Mouse (Mus musculus) small intestine, adult 2 months (tissue): Measurements from ENCODE around the gene Cpa1. TPM values are rescaled to one million over a fixed set of nuclear protein-coding genes. Genes with fewer than 3 reads are reported as not detected.

Experiments used
- H3K27ac ChIP-seq: fragments of 200-500 bp; 2 replicates; pipeline ENCODE4 v1.5.1; 2012; ENCODE audit warnings: low read depth, low read length, control low read depth, inconsistent platforms; ENCODE audit not compliant: insufficient read depth
- H3K27me3 ChIP-seq: fragments of 200-500 bp; 2 replicates; pipeline ENCODE4 v1.6.1; 2012; ENCODE audit warnings: mild to moderate bottlenecking, moderate library complexity, low read length, inconsistent platforms; ENCODE audit not compliant: control insufficient read depth, insufficient read depth
- H3K36me3 ChIP-seq: fragments of 200-500 bp; 2 replicates; pipeline ENCODE4 v1.6.1; 2012; ENCODE audit warnings: mild to moderate bottlenecking, low read length, control low read depth, inconsistent platforms; ENCODE audit not compliant: control insufficient read depth, insufficient read depth
- H3K4me1 ChIP-seq: fragments of 200-500 bp; 2 replicates; pipeline ENCODE4 v1.6.1; 2012; ENCODE audit warnings: low read length, inconsistent platforms, mixed read lengths; ENCODE audit not compliant: control insufficient read depth, insufficient read depth, insufficient read length
- H3K4me3 ChIP-seq: fragments of 200-500 bp; 2 replicates; pipeline ENCODE4 v1.5.1; 2012; ENCODE audit warnings: low read depth, mild to moderate bottlenecking, control low read depth, inconsistent platforms, low read length, moderate library complexity
- CTCF ChIP-seq: fragments of 200-500 bp; IDR thresholded peaks from 2 replicates; pipeline ENCODE4 v1.5.1; 2012; ENCODE audit warnings: low read depth, mild to moderate bottlenecking, control low read depth, inconsistent platforms, low read length, moderate library complexity, mixed read lengths; ENCODE audit not compliant: insufficient replicate concordance, insufficient read length; ENCODE audit errors: extremely low read depth
- POLR2A ChIP-seq: fragments of 200-500 bp; IDR thresholded peaks from 2 replicates; pipeline ENCODE4 v1.6.1; 2012; ENCODE audit warnings: low read depth, mild to moderate bottlenecking, control low read depth, inconsistent platforms, low read length, moderate library complexity
- WGBS: fragments of 180-500 bp; shearing (Covaris S2); methylation state at CpG from one replicate; pipeline ENCODE4 v1.1.7; 2018; 5-methylcytosine and 5-hydroxymethylcytosine counted together
- polyA plus RNA-seq: library from polyadenylated mRNA; depleted of rRNA; stranded (reverse); fragments of >200 nt; gene quantifications from 2 replicates; pipeline ENCODE4 v1.2.3, GENCODE M21; 2012

Cpa1 gene
- polyA plus RNA-seq, 1 experiment = 10.6 TPM

DNA sequence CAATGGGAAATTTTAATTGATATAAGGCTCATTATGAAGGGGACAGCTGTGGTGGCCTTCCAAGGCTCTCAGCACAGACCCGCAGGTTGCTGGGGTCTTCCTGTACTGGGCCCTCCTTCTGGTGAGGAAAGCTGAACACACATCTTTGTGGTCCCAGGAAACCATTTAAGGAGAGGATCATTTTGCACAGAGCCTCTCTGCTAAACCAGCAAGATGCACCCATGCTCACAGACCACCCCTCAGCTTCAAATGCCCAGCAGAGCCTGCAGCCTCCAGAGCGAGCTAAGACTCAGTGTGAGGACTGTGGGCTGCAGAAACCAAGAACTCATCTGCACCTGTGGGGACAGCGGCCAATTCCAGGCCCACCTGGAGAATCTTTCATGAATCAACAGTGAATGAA lies 15.9 kb downstream of the Cpa1 start:
- TF ChIP-seq CTCF = no peak
- TF ChIP-seq POLR2A = no peak
- Histone ChIP-seq H3K27me3 (no peaks in the 10 kb centered on the region), H3K4me3 (no peak overlapping the region), H3K4me1 (no peaks in the 10 kb centered on the region), H3K27ac (no peak overlapping the region), H3K36me3 (peaks cover 1% of the 10 kb centered on the region; the same call in 1 of the 2 replicates)
- 93% methylated on average over 3 of the region's 3 CpGs for WGBS

GRCm38 (mm10) chr6:30657279-30657678 lies 18.3 kb downstream of the Cpa1 start:
- Histone ChIP-seq H3K36me3 (peaks cover 1% of the 10 kb centered on the region; the same call in 1 of the 2 replicates), H3K4me1 (no peaks in the 10 kb centered on the region), H3K4me3 (no peak overlapping the region), H3K27ac (no peak overlapping the region), H3K27me3 (no peaks in the 10 kb centered on the region)
- no peak for TF ChIP-seq POLR2A
- no peak for TF ChIP-seq CTCF
- 91% methylated on average over 12 of the region's 12 CpGs for WGBS

GRCm38 (mm10) chr6:30658619-30659018 lies 19.6 kb downstream of the Cpa1 start:
- H3K36me3 ChIP-seq = peaks cover 1% of the 10 kb centered on the region; the same call in 1 of the 2 replicates
- no peak overlapping the region for H3K4me3 ChIP-seq
- TF ChIP-seq CTCF (no peak), POLR2A (no peak)
- H3K27ac ChIP-seq = no peak overlapping the region
- no peaks in the 10 kb centered on the region for H3K4me1 ChIP-seq
- H3K27me3 ChIP-seq = no peaks in the 10 kb centered on the region
- WGBS = 81% methylated on average over 9 of the region's 9 CpGs

DNA sequence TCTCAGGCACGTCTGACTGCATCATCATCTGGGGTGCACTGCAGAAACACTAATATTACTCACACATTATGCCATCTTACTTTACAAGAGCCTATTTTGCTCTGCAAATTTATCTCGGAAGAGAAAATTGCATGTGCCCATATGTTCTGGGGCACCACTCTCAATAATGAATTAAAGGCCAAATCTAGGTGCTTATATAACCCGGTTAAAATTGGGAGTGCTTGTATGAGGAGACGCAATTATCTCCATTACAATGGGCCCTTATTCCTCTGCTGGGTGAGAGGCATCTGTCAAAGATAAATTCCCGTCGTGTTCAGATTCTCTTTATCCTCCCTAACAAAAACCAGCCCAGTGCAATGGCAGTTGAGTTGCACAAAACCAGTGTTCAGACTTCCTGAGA lies 25.8 kb downstream of the Cpa1 start:
- H3K27me3 ChIP-seq = no peaks in the 10 kb centered on the region
- 85% methylated on average over 6 of the region's 6 CpGs for WGBS
- no peaks in the 10 kb centered on the region for H3K36me3 ChIP-seq
- no peak overlapping the region for H3K4me3 ChIP-seq
- no peaks in the 10 kb centered on the region for H3K4me1 ChIP-seq
- TF ChIP-seq CTCF = no peak
- TF ChIP-seq POLR2A = no peak
- H3K27ac ChIP-seq = no peak overlapping the region

- no peak for TF ChIP-seq POLR2A
- no peak for TF ChIP-seq CTCF
- 71% methylated on average over 4 of the region's 4 CpGs for WGBS
- Histone ChIP-seq H3K4me1 (no peaks in the 10 kb centered on the region), H3K4me3 (no peak overlapping the region), H3K27me3 (no peaks in the 10 kb centered on the region), H3K36me3 (no peaks in the 10 kb centered on the region), H3K27ac (no peak overlapping the region)
Observed at GRCm38 (mm10) chr6:30665296-30665695, 26.3 kb downstream of the Cpa1 start.

DNA sequence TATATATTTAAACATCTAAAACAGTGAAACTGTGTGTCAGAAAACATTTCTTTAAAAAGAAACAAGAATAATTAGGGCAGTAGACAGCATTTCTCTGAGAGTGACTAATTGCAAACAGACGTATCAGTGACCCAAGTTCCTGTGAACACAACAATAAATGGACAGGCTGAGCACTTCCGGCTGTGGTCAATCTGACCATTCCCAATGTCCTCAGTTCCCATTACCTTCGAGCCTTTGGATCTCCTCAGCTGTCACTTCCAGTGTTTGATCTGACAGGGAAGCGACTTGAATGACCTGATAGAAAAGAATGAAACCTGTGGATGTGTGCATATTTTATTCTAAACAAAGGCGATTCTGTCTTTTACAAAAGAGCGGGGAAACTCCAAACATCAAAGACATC lies 27.0 kb downstream of the Cpa1 start:
- WGBS = 85% methylated on average over 6 of the region's 6 CpGs
- no peaks in the 10 kb centered on the region for H3K36me3 ChIP-seq
- no peaks in the 10 kb centered on the region for H3K27me3 ChIP-seq
- H3K27ac ChIP-seq = no peak overlapping the region
- H3K4me1 ChIP-seq = no peaks in the 10 kb centered on the region
- H3K4me3 ChIP-seq = no peak overlapping the region
- no peak for TF ChIP-seq CTCF
- TF ChIP-seq POLR2A = no peak

- Histone ChIP-seq H3K4me3 (no peak overlapping the region), H3K27me3 (no peaks in the 10 kb centered on the region), H3K4me1 (no peaks in the 10 kb centered on the region), H3K36me3 (no peaks in the 10 kb centered on the region), H3K27ac (no peak overlapping the region)
- TF ChIP-seq POLR2A = no peak
- TF ChIP-seq CTCF = no peak
- 82% methylated on average over 5 of the region's 5 CpGs for WGBS
Observed at GRCm38 (mm10) chr6:30667585-30667984, 28.6 kb downstream of the Cpa1 start.

DNA sequence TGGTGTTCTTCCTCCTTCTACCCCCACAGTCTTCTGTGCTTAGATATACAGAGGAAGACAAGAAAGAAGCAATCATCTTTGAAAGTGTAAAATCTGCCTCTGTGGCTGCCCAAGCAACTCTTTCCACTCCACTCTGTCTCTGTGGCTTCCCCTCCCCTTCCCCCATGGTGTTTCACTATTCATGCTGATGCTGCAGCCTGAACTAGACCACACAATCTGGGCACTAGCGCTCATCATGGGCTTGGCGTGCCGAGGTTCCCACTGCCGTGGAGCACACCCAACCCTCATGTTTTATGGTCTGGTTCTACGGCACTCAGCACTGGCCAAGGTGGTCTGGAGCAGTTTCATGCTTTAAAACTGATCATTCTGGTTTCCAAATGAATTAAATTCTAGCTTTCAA lies 32.7 kb downstream of the Cpa1 start:
- no peaks in the 10 kb centered on the region for H3K36me3 ChIP-seq
- H3K27ac ChIP-seq = no peak overlapping the region
- no peaks in the 10 kb centered on the region for H3K27me3 ChIP-seq
- H3K4me1 ChIP-seq = peaks cover 2% of the 10 kb centered on the region; the same call in 1 of the 2 replicates
- H3K4me3 ChIP-seq = no peak overlapping the region
- WGBS = 70% methylated on average over 5 of the region's 5 CpGs
- no peak for TF ChIP-seq CTCF
- TF ChIP-seq POLR2A = no peak
